Mouse (Mus musculus) kidney, adult 9 months (tissue): ENCODE data around the gene Zfp868.
"Not testable (repeated sequence)": the region's sequence is repeated elsewhere in the genome, so short reads cannot be mapped to it uniquely, and the experiment has no call there.

Experiments
- DNase-seq: peaks from one replicate; pipeline ENCODE4 v3.0.0; 2022

Gene Zfp868

GRCm38 (mm10) chr8:69625095-69625789, at the start of gene Zfp868:
Gene Zfp868, minus strand, starts transcription at chr8:69625548.
- DNase-seq: peak; percentile 98

GRCm38 (mm10) chr8:69665051-69665450, 39.7 kb upstream of the Zfp868 start:
- peak; percentile 69 for DNase-seq

GRCm38 (mm10) chr8:69661294-69661693, 35.9 kb upstream of the Zfp868 start:
- DNase-seq: no peak

DNA sequence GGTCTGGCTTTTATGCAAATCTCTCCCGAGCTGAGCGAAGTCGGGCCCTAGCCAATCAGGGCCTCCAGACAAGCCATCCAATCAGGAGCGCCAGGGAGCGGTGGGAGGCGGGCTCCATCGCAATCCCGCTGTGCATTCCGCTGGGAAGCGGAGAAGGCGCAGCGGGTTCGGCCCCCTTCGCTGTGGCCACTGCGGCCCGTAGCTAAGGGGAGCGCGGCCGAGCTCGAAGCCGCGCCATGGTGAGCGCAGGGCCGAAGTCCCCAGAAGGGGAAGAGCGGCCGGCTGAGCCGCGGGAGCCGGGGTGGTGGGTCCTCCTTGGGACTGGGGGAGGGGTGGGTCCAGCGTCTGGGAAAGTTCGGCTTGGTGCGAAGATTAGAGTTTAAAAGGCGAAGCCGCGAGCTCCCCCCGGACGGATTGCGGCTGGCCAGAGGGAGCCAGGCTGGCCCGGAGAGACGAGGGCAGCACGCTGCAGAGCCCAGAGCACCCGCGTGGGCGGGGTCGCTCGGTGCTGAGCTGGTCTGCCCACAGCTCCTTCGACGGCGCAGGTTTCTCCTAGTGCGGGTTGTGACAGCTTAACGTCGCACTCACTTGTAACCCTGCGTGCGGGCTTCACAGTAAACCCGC, 29.1 kb upstream of the Zfp868 start, which contains the start of gene Zfp964:
Gene Zfp964 (plus strand): TSS at position 122 of the 624 bp plus-strand sequence.
- DNase-seq: peak; percentile 95

- no peak for DNase-seq
These were observed 28.5 kb upstream of the Zfp868 start for GRCm38 (mm10) chr8:69653808-69654357.

DNA sequence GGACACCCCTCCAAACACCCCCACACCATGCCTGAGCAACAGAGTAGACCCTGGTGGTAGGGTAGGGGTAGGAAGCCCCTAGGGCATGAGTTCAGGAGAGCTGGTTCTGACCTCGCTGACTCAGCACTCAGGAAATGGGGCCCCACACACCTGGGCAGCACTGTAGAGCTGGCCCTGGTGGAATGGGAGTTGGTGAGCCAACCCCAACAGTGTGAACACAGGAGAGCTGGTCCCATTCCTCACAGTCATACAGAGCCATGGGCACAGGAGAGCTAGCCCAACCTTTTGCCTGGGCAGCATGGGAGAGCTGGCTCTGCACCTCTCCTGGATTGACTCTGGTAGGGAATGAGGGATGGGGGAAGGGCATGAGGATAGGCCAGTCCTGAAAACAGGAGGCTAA, 7.3 kb downstream of the Zfp868 start:
- no peak for DNase-seq

DNA sequence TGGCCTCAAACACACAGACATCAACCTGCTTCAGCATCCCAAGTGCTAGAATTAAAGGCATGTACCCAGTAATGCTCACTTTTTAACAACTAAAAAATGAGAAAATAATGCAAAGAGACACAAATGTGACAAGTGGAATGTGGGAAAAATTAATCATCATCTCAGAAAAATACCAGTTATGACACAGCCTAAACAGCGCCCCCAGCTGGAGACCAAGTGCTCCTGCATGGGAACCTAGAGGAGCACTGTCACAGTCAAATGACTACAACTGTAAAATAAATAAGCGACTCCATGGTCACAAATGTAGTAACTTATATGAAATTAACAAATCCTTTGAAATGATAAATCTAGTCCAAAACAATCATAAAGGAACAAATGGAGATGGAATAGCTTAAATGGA, 10.7 kb downstream of the Zfp868 start:
- DNase-seq: no peak

- DNase-seq: not testable (repeated sequence)
These were observed 27.8 kb downstream of the Zfp868 start for GRCm38 (mm10) chr8:69597598-69597997.

GRCm38 (mm10) chr8:69584611-69585202, 40.6 kb downstream of the Zfp868 start:
- DNase-seq: peak; percentile 23

- DNase-seq: peak; percentile 13
These were observed 41.1 kb downstream of the Zfp868 start for GRCm38 (mm10) chr8:69584201-69584600.
